Mouse (Mus musculus) MN1 (cell line): ENCODE measurements around the gene Sgsm1.
A peak's percentile ranks its signal among the peaks of the same experiment; 100 is the strongest.

Experiments
- DNase-seq: peaks from one replicate; pipeline ENCODE4 v3.0.0-alpha.2; 2016; ENCODE audit warnings: low spot score

The Sgsm1 gene

GRCm38 (mm10) chr5:113216328-113216960, 94.1 kb downstream of the Sgsm1 start:
- DNase-seq: no peak

DNA sequence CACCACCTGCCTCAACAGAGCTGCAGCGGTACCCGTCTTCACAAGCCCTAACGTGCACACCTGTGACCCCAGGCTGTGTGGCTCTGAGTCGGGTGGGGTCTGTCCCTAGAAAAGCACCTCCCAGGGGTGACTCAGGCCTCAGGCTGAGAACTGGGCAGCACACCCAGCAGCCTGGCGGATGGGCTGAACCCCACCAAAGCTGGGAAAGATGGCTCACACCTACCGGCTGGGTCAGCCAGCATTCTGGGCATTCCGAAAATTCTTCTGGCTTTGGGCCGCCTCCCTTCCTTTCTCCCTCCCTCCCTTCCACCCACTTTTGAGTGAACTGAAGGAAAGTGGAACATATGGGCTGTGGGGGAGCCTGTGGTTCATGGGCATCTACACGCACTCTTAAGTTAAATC, 95.0 kb downstream of the Sgsm1 start:
- no peak for DNase-seq

- peak; percentile 80 for DNase-seq
Measured at GRCm38 (mm10) chr5:113214455-113214854, 96.1 kb downstream of the Sgsm1 start.

GRCm38 (mm10) chr5:113214041-113214440, 96.5 kb downstream of the Sgsm1 start:
- DNase-seq: no peak

DNA sequence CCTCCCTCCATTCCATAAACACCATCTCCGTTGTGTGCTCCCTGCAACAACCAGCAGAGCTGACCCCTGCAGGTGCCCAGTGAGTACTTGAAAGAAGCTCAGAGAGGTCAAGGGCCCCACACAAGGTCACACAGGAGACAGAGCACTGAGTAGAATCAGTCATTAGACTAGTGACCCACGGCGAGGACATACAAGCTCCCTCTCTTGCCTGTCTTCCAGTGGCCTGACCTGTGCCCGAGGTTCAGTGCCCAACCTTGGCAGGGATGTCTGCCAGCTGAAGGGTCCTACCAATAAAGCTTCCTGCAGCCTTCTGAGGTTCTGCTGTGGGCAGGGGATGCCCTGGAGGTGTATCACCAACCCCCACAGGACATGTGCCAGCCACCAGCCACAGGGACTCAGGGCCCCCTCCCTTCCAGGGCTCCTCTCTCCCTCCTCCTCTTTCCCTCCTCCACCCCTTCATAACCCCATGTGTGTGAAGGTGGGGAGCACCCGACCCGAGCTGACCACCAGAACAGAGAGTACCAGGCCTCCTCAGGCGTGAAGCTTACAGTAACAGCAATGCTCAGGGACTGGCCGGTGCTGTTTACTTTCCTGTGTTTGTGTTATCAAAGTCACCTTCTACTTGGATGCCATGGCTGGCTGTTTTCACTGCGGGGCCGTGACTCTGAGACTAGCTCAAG, 98.3 kb downstream of the Sgsm1 start:
- DNase-seq: no peak

DNA sequence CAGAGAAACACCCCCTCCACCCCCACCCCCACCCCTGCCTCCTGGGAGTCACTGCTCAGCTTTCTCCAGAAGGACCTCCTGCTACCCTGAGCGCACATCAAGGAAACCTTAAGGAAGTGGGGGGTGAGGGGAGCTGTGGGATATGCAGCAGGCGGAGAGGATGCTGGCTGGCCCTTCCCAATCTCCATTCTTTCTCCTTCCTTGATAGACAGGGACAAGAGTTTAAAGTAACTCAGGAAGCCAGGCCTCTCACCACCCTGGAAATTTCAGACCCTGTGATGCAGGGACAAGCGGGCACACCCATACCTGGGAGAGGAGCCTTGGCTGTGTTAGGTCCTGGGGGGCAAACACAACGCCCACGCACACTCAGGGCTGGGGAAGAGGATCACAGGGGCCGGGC, 100.3 kb downstream of the Sgsm1 start:
- DNase-seq: no peak

GRCm38 (mm10) chr5:113209898-113210297, 100.7 kb downstream of the Sgsm1 start:
- no peak for DNase-seq

DNA sequence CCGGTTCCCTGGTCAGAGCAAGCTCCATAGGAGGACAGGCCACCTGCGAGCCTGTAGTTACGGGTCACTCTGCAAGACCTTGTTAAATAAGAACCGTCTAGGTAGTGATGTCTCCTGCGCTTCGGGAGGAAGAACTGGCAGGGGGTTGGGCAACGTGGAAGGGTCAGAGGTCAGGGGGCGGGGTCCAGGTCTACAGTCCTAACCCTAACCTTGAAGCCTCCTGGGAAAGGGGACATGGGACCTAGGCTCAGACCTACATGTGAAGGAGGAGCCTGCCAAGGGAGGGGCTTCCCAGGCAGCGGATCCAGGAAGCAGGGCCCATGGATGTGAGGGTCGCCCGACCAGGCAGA, 101.2 kb downstream of the Sgsm1 start:
- no peak for DNase-seq

DNA sequence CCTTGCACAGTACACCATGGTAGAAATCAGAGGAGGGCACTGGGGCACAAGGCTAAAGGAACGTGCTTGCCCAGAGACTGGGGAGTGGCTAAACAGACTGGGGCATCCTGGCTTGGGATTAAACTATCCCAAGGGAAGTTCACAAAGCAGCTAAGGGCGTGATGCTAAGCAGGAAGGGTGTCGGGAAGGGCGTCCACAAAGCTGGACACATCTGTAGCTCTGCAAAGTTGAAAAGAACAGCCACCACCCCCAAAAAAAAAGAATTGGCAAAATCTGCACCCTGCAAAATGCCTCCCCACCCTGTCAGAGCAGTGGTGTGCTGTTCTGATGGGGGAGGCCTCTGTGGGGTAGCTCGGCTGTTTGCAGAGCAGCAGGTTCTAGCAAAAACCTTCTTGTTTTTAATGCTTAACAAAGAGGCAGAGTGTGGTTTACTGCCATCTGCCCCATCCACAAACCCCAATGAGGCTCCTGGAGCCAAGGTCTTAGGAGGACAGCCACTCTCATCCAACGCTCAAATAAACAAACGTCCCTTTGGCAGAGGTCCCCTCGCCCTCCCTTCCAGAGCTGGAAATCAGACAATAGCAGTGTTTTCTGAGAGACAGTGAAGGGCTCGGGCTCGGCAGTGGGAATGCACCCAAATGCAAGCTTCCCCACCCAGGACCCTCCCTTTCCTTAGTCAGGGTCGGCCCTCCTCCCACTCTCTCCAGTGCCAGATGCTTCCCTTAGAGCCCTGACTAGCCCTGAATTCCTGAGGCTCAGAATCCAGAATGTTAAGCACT, 101.8 kb downstream of the Sgsm1 start:
- no peak for DNase-seq

DNA sequence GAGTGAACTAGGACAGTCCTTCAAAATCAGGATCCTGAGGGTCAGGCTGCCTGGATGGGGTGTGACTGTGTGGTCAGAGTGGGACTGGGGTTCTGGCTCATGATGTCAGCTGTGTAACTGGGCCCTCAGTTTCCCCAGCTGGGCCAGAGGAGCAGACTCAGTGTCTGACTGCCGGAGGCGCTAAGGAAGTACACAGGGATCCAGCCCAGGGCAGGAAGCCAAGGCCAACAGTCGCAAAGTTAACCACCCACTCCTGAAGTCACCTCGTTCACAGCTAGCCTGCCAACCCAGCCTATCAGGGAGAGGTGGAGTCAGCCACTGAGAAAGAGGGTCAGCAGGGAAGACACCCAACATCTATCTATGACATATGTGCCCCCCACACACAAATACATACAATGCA, 102.5 kb downstream of the Sgsm1 start:
- no peak for DNase-seq

- DNase-seq: no peak
Measured at GRCm38 (mm10) chr5:113206670-113207352, 103.8 kb downstream of the Sgsm1 start.

DNA sequence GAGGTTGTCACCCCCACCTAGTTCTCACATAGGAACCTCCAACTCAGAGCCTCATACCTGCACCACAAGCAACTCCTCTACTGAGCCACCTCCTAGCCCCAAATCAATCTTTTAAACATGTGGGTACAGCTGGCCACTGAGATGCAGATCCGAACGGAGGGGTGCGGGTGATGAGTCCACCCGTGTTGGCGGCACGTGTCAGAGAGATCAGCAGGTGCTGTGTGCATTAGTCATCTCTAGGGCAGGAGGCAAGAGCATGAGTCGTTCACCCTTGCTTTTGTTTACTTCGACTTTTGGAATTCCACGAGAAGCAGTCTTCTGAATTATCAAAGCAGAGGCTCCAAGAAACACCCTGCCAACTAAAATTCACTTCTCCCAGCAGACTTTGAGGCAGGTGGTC, 106.4 kb downstream of the Sgsm1 start:
- DNase-seq: no peak

- DNase-seq: no peak
Measured at GRCm38 (mm10) chr5:113199772-113200134, 110.8 kb downstream of the Sgsm1 start.

- DNase-seq: no peak
Measured at GRCm38 (mm10) chr5:113199126-113199771, 111.3 kb downstream of the Sgsm1 start.

DNA sequence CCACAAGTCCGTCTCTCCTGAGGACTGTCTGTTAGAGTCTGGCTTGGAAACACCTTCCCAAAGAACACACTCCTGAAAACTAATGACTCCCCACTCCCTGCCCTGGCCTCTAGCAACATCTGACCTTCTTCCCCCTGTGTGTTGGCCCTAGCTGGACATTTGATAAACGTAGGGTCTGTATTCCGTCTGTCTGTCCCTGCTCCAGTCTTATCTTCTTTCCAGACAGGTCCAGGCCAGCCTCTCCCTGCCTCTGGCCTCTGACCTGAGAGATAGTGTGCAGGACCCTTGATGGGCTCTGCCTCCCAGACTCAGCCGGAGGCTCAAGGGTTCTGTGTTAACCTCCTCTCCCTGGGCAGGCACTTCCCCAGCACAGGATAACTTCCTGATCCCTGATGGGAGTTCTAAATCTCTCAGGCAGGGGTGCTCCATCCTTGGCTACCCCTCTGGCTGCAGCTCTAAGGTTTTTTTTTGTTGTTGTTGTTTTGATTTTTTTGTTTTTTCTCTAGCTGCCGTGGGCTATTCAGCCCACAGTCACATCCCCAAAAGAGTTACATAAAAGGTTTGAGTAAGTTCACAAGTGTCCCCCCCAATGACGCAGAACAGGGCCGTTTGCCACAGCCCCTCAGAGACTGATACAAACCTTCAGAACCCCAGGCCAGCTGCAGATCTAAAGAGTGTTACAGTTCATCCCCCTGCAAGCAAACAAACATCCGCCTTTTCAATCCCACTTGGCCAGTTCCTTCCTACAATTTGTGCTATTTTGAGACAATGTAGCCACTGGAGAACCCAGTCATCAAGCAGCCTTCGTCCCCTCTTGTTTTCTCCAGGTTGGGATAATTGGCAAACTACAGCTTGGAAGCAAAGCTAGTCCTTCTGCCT, 113.4 kb downstream of the Sgsm1 start:
- no peak for DNase-seq

- DNase-seq: no peak
Measured at GRCm38 (mm10) chr5:113195907-113196306, 114.7 kb downstream of the Sgsm1 start.

GRCm38 (mm10) chr5:113195451-113195850, 115.1 kb downstream of the Sgsm1 start:
- DNase-seq: no peak

GRCm38 (mm10) chr5:113193762-113194161, 116.8 kb downstream of the Sgsm1 start:
- no peak for DNase-seq
